Mouse (Mus musculus): ENCODE measurements at regions not wholly inside any gene's neighbourhood (a gene's known extent, or its start where the extent isn't known, plus 50 kb on each side); places are given as distances from the start of the nearest gene placed in this dataset.

- in situ Hi-C loops (cut with MboI, MseI), result no loop called here
These were observed 49.9 kb upstream of the Eed start for GRCm38 (mm10) chr7:90030486-90031250.

GRCm38 (mm10) chr7:90033086-90033485 lies 52.3 kb upstream of the Eed start:
- in situ Hi-C loops (cut with MboI, MseI), result no loop called here

- in situ Hi-C loops (cut with MboI, MseI), result no loop called here
These were observed 53.0 kb upstream of the Eed start for GRCm38 (mm10) chr7:90033640-90034312.

GRCm38 (mm10) chr7:90034498-90034897 lies 53.7 kb upstream of the Eed start:
- in situ Hi-C loops (cut with MboI, MseI), result no loop called here

- in situ Hi-C loops (cut with MboI, MseI), result no loop called here
These were observed 54.6 kb upstream of the Eed start for GRCm38 (mm10) chr7:90035396-90035795.

- in situ Hi-C loops (cut with MboI, MseI), result no loop called here
These were observed 57.0 kb upstream of the Eed start for GRCm38 (mm10) chr7:90037736-90038135.

- in situ Hi-C loops (cut with MboI, MseI), result no loop called here
These were observed 58.7 kb upstream of the Eed start for GRCm38 (mm10) chr7:90039504-90039903.

GRCm38 (mm10) chr7:90040581-90041340 lies 60.0 kb upstream of the Eed start:
- in situ Hi-C loops (cut with MboI, MseI), result no loop called here

GRCm38 (mm10) chr7:90041565-90042024 lies 60.8 kb upstream of the Eed start:
- in situ Hi-C loops (cut with MboI, MseI), result no loop called here

- in situ Hi-C loops (cut with MboI, MseI), result no loop called here
These were observed 61.6 kb upstream of the Eed start for GRCm38 (mm10) chr7:90042364-90042763.

- in situ Hi-C loops (cut with MboI, MseI), result no loop called here
These were observed 62.7 kb upstream of the Eed start for GRCm38 (mm10) chr7:90043526-90043925.

- in situ Hi-C loops (cut with MboI, MseI), result no loop called here
These were observed 63.4 kb upstream of the Eed start for GRCm38 (mm10) chr7:90044100-90044698.

- in situ Hi-C loops (cut with MboI, MseI), result no loop called here
These were observed 64.5 kb upstream of the Eed start for GRCm38 (mm10) chr7:90045208-90045800.

- in situ Hi-C loops (cut with MboI, MseI), result no loop called here
These were observed 65.4 kb upstream of the Eed start for GRCm38 (mm10) chr7:90046228-90046627.

GRCm38 (mm10) chr7:90046862-90047261 lies 66.1 kb upstream of the Eed start:
- in situ Hi-C loops (cut with MboI, MseI), result no loop called here

GRCm38 (mm10) chr7:90048401-90049307 lies 67.9 kb upstream of the Eed start:
- in situ Hi-C loops (cut with MboI, MseI), result no loop called here

GRCm38 (mm10) chr7:90049831-90050237 lies 69.1 kb upstream of the Eed start:
- in situ Hi-C loops (cut with MboI, MseI), result no loop called here

GRCm38 (mm10) chr7:90054795-90055511 lies 74.2 kb upstream of the Eed start:
- in situ Hi-C loops (cut with MboI, MseI), result loop anchor here (5.0 kb wide), 2 partner anchors 43 to 92 kb away; no protein-coding TSS in a partner anchor

GRCm38 (mm10) chr7:90057947-90058346 lies 72.1 kb upstream of the Picalm start:
- in situ Hi-C loops (cut with MboI, MseI), result loop anchor here (5.0 kb wide), 2 partner anchors 46 to 89 kb away; no protein-coding TSS in a partner anchor

GRCm38 (mm10) chr7:90058636-90059035 lies 71.4 kb upstream of the Picalm start:
- in situ Hi-C loops (cut with MboI, MseI), result loop anchor here (5.0 kb wide), 2 partner anchors 46 to 89 kb away; no protein-coding TSS in a partner anchor

Data from T-helper 1 cell (primary cell).